Mouse (Mus musculus): Measurements from ENCODE around the gene Krtap19-1. TPM values are rescaled to one million over a fixed set of nuclear protein-coding genes. Genes with fewer than 3 reads are reported as not detected.

Krtap19-1 gene
- polyA plus RNA-seq (2011; ENCODE audit: insufficient read depth, insufficient read length, low replicate concordance, missing spikeins), result not detected in 2 replicates

GRCm38 (mm10) chr16:88869311-88869710, at the start of gene Krtap19-1:
TSS of gene Krtap19-1 (minus strand) at chr16:88869411.
- Histone ChIP-seq H3K27ac (ENCODE audit: control insufficient read depth, insufficient read depth, low read depth, low read length, poor library complexity) (no peak within 1 kb of the TSS), H3K4me1 (ENCODE audit: control insufficient read depth, insufficient read depth, low read length) (no peaks in the 10 kb centered on the region), H3K4me3 (replicated peaks; ENCODE audit: control insufficient read depth, low read depth, low read length) (no peak within 1 kb of the TSS)
- WGBS, result 78% methylated on average over 6 of the region's 6 CpGs
- TF ChIP-seq CTCF (IDR thresholded peaks at IDR 0.05; ENCODE audit: control insufficient read depth, insufficient read depth, low read length) (no peak), POLR2A (IDR thresholded peaks at IDR 0.05; ENCODE audit: borderline replicate concordance, control insufficient read depth, low read depth, low read length) (no peak)

- no peak for TF ChIP-seq POLR2A (IDR thresholded peaks at IDR 0.05; ENCODE audit: borderline replicate concordance, control insufficient read depth, low read depth, low read length)
- no peak for TF ChIP-seq CTCF (IDR thresholded peaks at IDR 0.05; ENCODE audit: control insufficient read depth, insufficient read depth, low read length)
- 82% methylated on average over 6 of the region's 6 CpGs for WGBS
- Histone ChIP-seq H3K4me1 (ENCODE audit: control insufficient read depth, insufficient read depth, low read length) (no peaks in the 10 kb centered on the region), H3K27ac (ENCODE audit: control insufficient read depth, insufficient read depth, low read depth, low read length, poor library complexity) (no peak within 1 kb of the TSS), H3K4me3 (replicated peaks; ENCODE audit: control insufficient read depth, low read depth, low read length) (no peak within 1 kb of the TSS)
These were observed 27.1 kb upstream of the Krtap19-1 start, which contains the start of gene Krtap19-5 for GRCm38 (mm10) chr16:88896357-88896756. TSS of gene Krtap19-5 (minus strand) at chr16:88896457.

- H3K4me3 ChIP-seq (replicated peaks; ENCODE audit: control insufficient read depth, low read depth, low read length), result no peak overlapping the region
- no peak overlapping the region for H3K27ac ChIP-seq (ENCODE audit: control insufficient read depth, insufficient read depth, low read depth, low read length, poor library complexity)
- TF ChIP-seq POLR2A (IDR thresholded peaks at IDR 0.05; ENCODE audit: borderline replicate concordance, control insufficient read depth, low read depth, low read length) (no peak), CTCF (IDR thresholded peaks at IDR 0.05; ENCODE audit: control insufficient read depth, insufficient read depth, low read length) (no peak)
- H3K4me1 ChIP-seq (ENCODE audit: control insufficient read depth, insufficient read depth, low read length), result no peaks in the 10 kb centered on the region
- 77% methylated on average over 6 of the region's 6 CpGs for WGBS
These were observed 17.7 kb upstream of the Krtap19-1 start for GRCm38 (mm10) chr16:88886870-88887269.

- TF ChIP-seq CTCF (IDR thresholded peaks at IDR 0.05; ENCODE audit: control insufficient read depth, insufficient read depth, low read length) (no peak), POLR2A (IDR thresholded peaks at IDR 0.05; ENCODE audit: borderline replicate concordance, control insufficient read depth, low read depth, low read length) (no peak)
- H3K4me3 ChIP-seq (replicated peaks; ENCODE audit: control insufficient read depth, low read depth, low read length), result no peak within 1 kb of the TSS
- H3K27ac ChIP-seq (ENCODE audit: control insufficient read depth, insufficient read depth, low read depth, low read length, poor library complexity), result no peak within 1 kb of the TSS
- 70% methylated on average over 5 of the region's 5 CpGs for whole genome bisulfite sequencing
- no peaks in the 10 kb centered on the region for H3K4me1 ChIP-seq (ENCODE audit: control insufficient read depth, insufficient read depth, low read length)
These were observed 15.8 kb upstream of the Krtap19-1 start, which contains the start of gene Krtap19-4 for GRCm38 (mm10) chr16:88884989-88885388. TSS of gene Krtap19-4 (minus strand) at chr16:88885089.

GRCm38 (mm10) chr16:88877938-88878337, 8.7 kb upstream of the Krtap19-1 start, which contains the start of gene Krtap19-3:
TSS of gene Krtap19-3 (minus strand) at chr16:88878038.
- WGBS, result 74% methylated on average over 2 of the region's 2 CpGs
- TF ChIP-seq POLR2A (IDR thresholded peaks at IDR 0.05; ENCODE audit: borderline replicate concordance, control insufficient read depth, low read depth, low read length), result no peak
- no peak for TF ChIP-seq CTCF (IDR thresholded peaks at IDR 0.05; ENCODE audit: control insufficient read depth, insufficient read depth, low read length)
- Histone ChIP-seq H3K4me1 (ENCODE audit: control insufficient read depth, insufficient read depth, low read length) (no peaks in the 10 kb centered on the region), H3K27ac (ENCODE audit: control insufficient read depth, insufficient read depth, low read depth, low read length, poor library complexity) (no peak within 1 kb of the TSS), H3K4me3 (replicated peaks; ENCODE audit: control insufficient read depth, low read depth, low read length) (no peak within 1 kb of the TSS)

GRCm38 (mm10) chr16:88874169-88874568, 5.0 kb upstream of the Krtap19-1 start, which contains the start of gene Krtap19-2:
TSS of gene Krtap19-2 (minus strand) at chr16:88874269.
- H3K4me3 ChIP-seq (replicated peaks; ENCODE audit: control insufficient read depth, low read depth, low read length), result no peak within 1 kb of the TSS
- WGBS, result 85% methylated on average over 3 of the region's 3 CpGs
- H3K4me1 ChIP-seq (ENCODE audit: control insufficient read depth, insufficient read depth, low read length), result no peaks in the 10 kb centered on the region
- TF ChIP-seq POLR2A (IDR thresholded peaks at IDR 0.05; ENCODE audit: borderline replicate concordance, control insufficient read depth, low read depth, low read length) (no peak), CTCF (IDR thresholded peaks at IDR 0.05; ENCODE audit: control insufficient read depth, insufficient read depth, low read length) (no peak)
- no peak within 1 kb of the TSS for H3K27ac ChIP-seq (ENCODE audit: control insufficient read depth, insufficient read depth, low read depth, low read length, poor library complexity)

GRCm38 (mm10) chr16:88864887-88865407, 4.3 kb downstream of the Krtap19-1 start:
- 79% methylated on average over 4 of the region's 4 CpGs for WGBS
- Histone ChIP-seq H3K4me3 (replicated peaks; ENCODE audit: control insufficient read depth, low read depth, low read length) (no peak overlapping the region), H3K4me1 (ENCODE audit: control insufficient read depth, insufficient read depth, low read length) (no peaks in the 10 kb centered on the region), H3K27ac (ENCODE audit: control insufficient read depth, insufficient read depth, low read depth, low read length, poor library complexity) (no peak overlapping the region)
- TF ChIP-seq POLR2A (IDR thresholded peaks at IDR 0.05; ENCODE audit: borderline replicate concordance, control insufficient read depth, low read depth, low read length) (no peak), CTCF (IDR thresholded peaks at IDR 0.05; ENCODE audit: control insufficient read depth, insufficient read depth, low read length) (no peak)

GRCm38 (mm10) chr16:88851450-88851849, 17.8 kb downstream of the Krtap19-1 start:
- Histone ChIP-seq H3K27ac (ENCODE audit: control insufficient read depth, insufficient read depth, low read depth, low read length, poor library complexity) (no peak overlapping the region), H3K4me1 (ENCODE audit: control insufficient read depth, insufficient read depth, low read length) (no peaks in the 10 kb centered on the region), H3K4me3 (replicated peaks; ENCODE audit: control insufficient read depth, low read depth, low read length) (no peak overlapping the region)
- peak; percentile 16; the same call in 1 of the 2 replicates for TF ChIP-seq CTCF (IDR thresholded peaks at IDR 0.05; ENCODE audit: control insufficient read depth, insufficient read depth, low read length)
- TF ChIP-seq POLR2A (IDR thresholded peaks at IDR 0.05; ENCODE audit: borderline replicate concordance, control insufficient read depth, low read depth, low read length), result no peak
- WGBS, result 11% methylated on average over 5 of the region's 5 CpGs
